8 mouse cellular contexts compared by ENCODE assay signal in the genomic region with DNA sequence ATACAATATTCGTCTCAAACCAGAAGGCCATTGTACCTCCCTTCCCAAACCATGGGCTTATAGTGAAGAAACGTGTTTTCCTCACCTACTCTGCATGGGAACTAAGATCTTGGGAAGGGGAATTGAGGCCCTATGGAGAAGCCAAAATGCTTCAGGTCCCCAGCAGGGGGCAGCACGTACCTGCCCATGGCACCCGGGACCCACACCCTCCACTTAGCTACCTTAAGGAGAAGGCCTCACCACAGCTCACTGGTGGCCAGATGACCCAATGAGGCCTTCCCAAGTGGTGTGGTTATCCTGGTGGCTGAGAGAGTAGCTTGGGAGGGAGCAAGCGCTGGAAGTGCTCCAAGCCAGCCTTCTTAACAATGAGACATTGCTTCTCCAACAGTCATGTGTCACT. TPM values are rescaled to one million over a fixed set of nuclear protein-coding genes. Genes with fewer than 3 reads are reported as not detected.
DNase-seq lines count a peak whose midpoint lies in the region; ATAC-seq and TF ChIP-seq lines count a peak whose summit lies in the region.

No protein-coding gene starts in this region.

- H3K4me1 ChIP-seq in intestine, embryonic 16.5 days (ENCODE audit: control insufficient read depth, insufficient read depth, low read length): 0 out of 2 replicates have a peak, but pooled peaks cover 2% of the 10 kb centered on the region

- peak; percentile 57 for ATAC-seq in intestine, embryonic 16.5 days

- no peaks in the 10 kb centered on the region for H3K9me3 ChIP-seq in intestine, embryonic 16.5 days (ENCODE audit: control insufficient read depth, low read length)

- no peaks in the 10 kb centered on the region for H3K36me3 ChIP-seq in intestine, embryonic 16.5 days (ENCODE audit: control insufficient read depth, insufficient read depth, low read length)

- H3K9ac ChIP-seq in intestine, embryonic 16.5 days (ENCODE audit: low read depth, low read length): no peak overlapping the region

- DNase-seq in ovary, postnatal 36 days (ENCODE audit: low spot score): peak; percentile 78
- no peak for DNase-seq in ovary, postnatal 10 days (ENCODE audit: low spot score)
- DNase-seq in adrenal gland, postnatal 14 days: peak; percentile 90
- DNase-seq in gastrocnemius, adult 2 months: peak; percentile 87
- peak; percentile 73 to 78 for DNase-seq in lung, adult 18-20 months
- DNase-seq in skeletal muscle tissue, adult 2 months (ENCODE audit: low read depth, low spot score): peak; percentile 67
- no peak for DNase-seq in frontal cortex, postnatal 14 days (ENCODE audit: low spot score in 2 of 2)

- H3K27me3 ChIP-seq in intestine, embryonic 16.5 days (replicated peaks; ENCODE audit: control insufficient read depth, insufficient read depth, low read length): no peaks in the 10 kb centered on the region

- WGBS in intestine, embryonic 16.5 days: 10% methylated on average over 5 of the region's 5 CpGs

- no peak overlapping the region for H3K4me2 ChIP-seq in intestine, embryonic 16.5 days (ENCODE audit: low read depth, low read length)

- intact Hi-C loops in gastrocnemius, adult 2 months (cut with DNase I): loop anchor here (1.0 to 2.0 kb wide), 2 partner anchors 16 to 54 kb away; a partner anchor contains a TSS

- H3K4me3 ChIP-seq in gastrocnemius, adult 2 months: no peak overlapping the region
- H3K4me3 ChIP-seq in intestine, embryonic 16.5 days (ENCODE audit: low read length): no peak overlapping the region

- peak; percentile 95 for TF ChIP-seq CTCF in gastrocnemius, adult 2 months (IDR thresholded peaks at IDR 0.05)

- H3K27ac ChIP-seq in gastrocnemius, adult 2 months: no peak overlapping the region
- no peak overlapping the region for H3K27ac ChIP-seq in intestine, embryonic 16.5 days (ENCODE audit: low read length)

RNA-seq across cellular contexts. Expression of a gene that starts 2.7 kb away (rescaled TPM):
- total RNA-seq in adrenal gland, postnatal 14 days (2021): 3.3 and 5.6 TPM in 2 replicates
- total RNA-seq in gastrocnemius, adult 2 months (2021): under 1 TPM in 1 of 2 experiments, not detected in 1; 0.75 TPM
- 17.4 and 19.4 TPM in 2 replicates for polyA plus RNA-seq in intestine, embryonic 16.5 days (2015; fragmentation: Nextera tagmentation; extraction: Ambion mirVana)

RNA-seq across cellular contexts. Expression of a gene that starts 9.7 kb away (rescaled TPM):
- 5.6 and 11.9 TPM in 2 replicates for total RNA-seq in adrenal gland, postnatal 14 days (2021)
- 1 to 10 TPM in 1 of 2 experiments, under 1 TPM in 1; 0.67 to 1.2 TPM for total RNA-seq in gastrocnemius, adult 2 months (2021)
- polyA plus RNA-seq in intestine, embryonic 16.5 days (2015; fragmentation: Nextera tagmentation; extraction: Ambion mirVana): 16.9 and 17.1 TPM in 2 replicates

RNA-seq across cellular contexts. Expression of a gene that starts 13.8 kb away (rescaled TPM):
- 246 and 247 TPM in 2 replicates for total RNA-seq in adrenal gland, postnatal 14 days (2021)
- 100 to 1,000 TPM in 1 of 2 experiments, 10 to 100 TPM in 1; 98.7 to 120 TPM for total RNA-seq in gastrocnemius, adult 2 months (2021)
- polyA plus RNA-seq in intestine, embryonic 16.5 days (2015; fragmentation: Nextera tagmentation; extraction: Ambion mirVana): 103 TPM in 2 replicates

RNA-seq across cellular contexts. Expression of a gene that starts 15.7 kb away (rescaled TPM):
- total RNA-seq in adrenal gland, postnatal 14 days (2021): 4.3 and 35.6 TPM in 2 replicates
- total RNA-seq in gastrocnemius, adult 2 months (2021): not detected
- 4.4 and 4.7 TPM in 2 replicates for polyA plus RNA-seq in intestine, embryonic 16.5 days (2015; fragmentation: Nextera tagmentation; extraction: Ambion mirVana)

RNA-seq across cellular contexts. Expression of a gene that starts 23.3 kb away (rescaled TPM):
- total RNA-seq in adrenal gland, postnatal 14 days (2021): 0.33 and 1.4 TPM in 2 replicates
- total RNA-seq in gastrocnemius, adult 2 months (2021): not detected
- polyA plus RNA-seq in intestine, embryonic 16.5 days (2015; fragmentation: Nextera tagmentation; extraction: Ambion mirVana): 0.18 and 0.23 TPM in 2 replicates

Comparison
In these comparisons a context has a peak if more than half of its experiments do, and no peak if none do; other contexts are left out.
1. DNase-seq: peak in ovary, postnatal 36 days (single experiment), adrenal gland, postnatal 14 days (single experiment), gastrocnemius, adult 2 months (single experiment), lung, adult 18-20 months (2 of 2) and skeletal muscle tissue, adult 2 months (single experiment); none in ovary, postnatal 10 days (single experiment) and frontal cortex, postnatal 14 days (0 of 2).